Mouse (Mus musculus): ENCODE measurements at regions not wholly inside any gene's neighbourhood (a gene's known extent, or its start where the extent isn't known, plus 50 kb on each side); places are given as distances from the start of the nearest gene placed in this dataset.

DNA sequence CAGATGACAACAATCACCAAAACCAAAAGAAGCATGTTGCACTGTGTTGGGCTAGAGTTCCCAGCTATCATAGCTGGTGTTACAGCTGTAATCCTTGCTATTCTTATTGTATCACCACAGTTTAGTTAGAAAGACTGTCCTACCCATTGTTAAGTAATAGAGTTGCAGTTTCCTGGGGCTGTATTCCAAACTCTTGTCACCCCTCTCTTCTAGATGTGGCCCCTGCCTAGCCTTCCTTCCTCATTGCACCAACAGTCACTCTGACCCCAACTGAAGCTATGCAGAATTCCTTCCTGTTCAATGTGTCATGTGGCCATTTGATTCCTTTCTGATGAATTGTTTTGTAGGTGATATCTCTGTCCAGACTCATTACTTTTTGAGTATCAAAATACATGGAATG lies 87.8 kb upstream of the Clnk start:
- TF ChIP-seq POLR2A (IDR thresholded peaks at IDR 0.05; ENCODE audit: insufficient read depth, low read length) (no peak), CTCF (IDR thresholded peaks at IDR 0.05; ENCODE audit: low read depth, low read length) (no peak)

All from ES-Bruce4 (cell line).